Mouse (Mus musculus): ENCODE measurements around the gene Sbpl.

The Sbpl gene

DNA sequence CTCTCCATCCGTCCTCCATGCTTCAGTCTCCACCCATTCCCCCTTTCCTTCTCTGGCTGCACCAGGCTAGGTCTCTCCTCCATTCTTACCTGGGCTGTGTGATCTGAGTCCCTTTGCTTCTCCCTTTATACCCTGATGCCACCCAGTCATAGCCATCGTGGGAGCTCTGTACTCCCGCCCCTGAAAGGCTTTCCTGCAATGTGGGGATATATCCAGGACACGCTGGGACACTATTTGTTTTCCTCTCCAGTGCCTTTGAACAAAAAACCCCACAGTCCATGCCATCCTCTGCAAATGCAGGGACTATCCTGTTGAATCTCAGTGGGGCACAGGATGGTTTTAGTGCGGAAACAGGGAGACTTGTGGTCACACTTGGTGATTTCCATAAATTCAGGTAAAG is at the start of gene Sbpl:
Sbpl (minus strand) TSS at position 101 of the 400 bp plus-strand sequence.
- DNase-seq (ENCODE audit: low spot score), result no peak

- no peak for DNase-seq (ENCODE audit: low spot score)
Observed at GRCm38 (mm10) chr17:24004071-24004665, 49.1 kb upstream of the Sbpl start.

- no peak for DNase-seq (ENCODE audit: low spot score)
Observed at GRCm38 (mm10) chr17:24000404-24000803, 45.3 kb upstream of the Sbpl start.

DNA sequence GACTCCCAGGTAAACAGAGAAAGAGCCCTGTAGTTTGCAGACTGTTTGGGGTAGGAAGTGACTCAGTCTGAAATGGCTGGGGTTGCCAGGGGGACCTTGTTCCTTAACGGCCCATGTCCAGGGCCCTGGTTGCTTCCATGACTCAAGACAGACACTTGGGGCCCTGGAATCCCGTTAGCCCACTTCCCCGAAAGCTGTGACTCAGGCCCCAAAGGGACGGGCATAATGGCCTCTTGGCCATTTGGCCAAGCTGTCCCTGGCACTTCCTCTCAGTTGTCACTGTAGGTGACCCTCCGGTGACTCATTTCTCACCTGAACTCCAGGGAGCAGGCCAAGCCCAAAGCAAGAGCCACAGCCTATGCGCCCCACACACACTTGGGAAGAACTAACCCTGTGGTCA is 43.3 kb upstream of the Sbpl start:
- no peak for DNase-seq (ENCODE audit: low spot score)

GRCm38 (mm10) chr17:23997901-23998300 is 42.8 kb upstream of the Sbpl start, which contains the start of gene Prss22:
Gene Prss22, minus strand, starts transcription at chr17:23998100.
- peak; percentile 24 for DNase-seq (ENCODE audit: low spot score)

DNA sequence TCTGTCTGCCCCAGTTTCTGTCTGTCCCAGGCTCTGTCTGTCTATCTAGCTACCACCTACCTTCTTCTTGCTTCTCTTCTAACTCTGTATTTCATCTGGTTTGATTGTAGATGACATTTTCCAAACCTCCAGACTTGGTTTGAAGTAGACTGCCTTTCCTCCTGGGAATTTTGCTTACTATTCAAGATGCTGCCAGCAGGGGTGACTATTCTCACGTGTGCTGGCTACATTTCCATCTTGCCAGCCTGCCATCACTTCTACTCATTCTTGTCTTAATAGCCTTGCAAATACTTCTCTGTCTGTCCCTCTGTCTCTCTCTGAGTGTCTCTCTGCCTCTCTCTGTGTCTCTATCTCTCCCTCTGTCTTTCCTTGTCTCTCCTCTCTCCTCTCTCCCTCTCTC is 40.3 kb upstream of the Sbpl start:
- no peak for DNase-seq (ENCODE audit: low spot score)

DNA sequence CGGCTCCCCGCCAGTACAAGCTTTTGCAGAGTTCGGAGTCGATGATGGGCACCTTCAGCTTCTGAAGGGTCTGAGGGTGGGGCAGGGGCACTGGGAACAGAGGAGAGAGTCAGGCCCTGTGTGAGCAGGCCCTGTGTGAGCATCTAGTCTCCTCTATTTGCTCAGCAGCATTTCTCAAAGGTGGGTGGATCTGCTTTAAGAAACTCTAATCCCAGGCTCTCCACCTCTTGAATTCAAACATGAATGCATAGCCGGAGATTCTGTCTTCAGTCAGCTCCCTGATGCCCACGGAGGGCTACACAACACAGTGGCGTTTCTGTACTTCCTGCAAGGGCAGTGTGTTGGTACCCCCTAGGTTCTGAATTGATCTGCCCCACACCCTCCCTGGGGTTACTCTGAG is 39.6 kb upstream of the Sbpl start:
- no peak for DNase-seq (ENCODE audit: low spot score)

GRCm38 (mm10) chr17:23993559-23994428 is 38.7 kb upstream of the Sbpl start:
- DNase-seq (ENCODE audit: low spot score), result peak; percentile 79

GRCm38 (mm10) chr17:23992789-23993553 is 37.9 kb upstream of the Sbpl start:
- no peak for DNase-seq (ENCODE audit: low spot score)

- DNase-seq (ENCODE audit: low spot score), result no peak
Observed at GRCm38 (mm10) chr17:23989802-23990201, 34.7 kb upstream of the Sbpl start.

GRCm38 (mm10) chr17:23984989-23985388 is 29.9 kb upstream of the Sbpl start:
- DNase-seq (ENCODE audit: low spot score), result no peak

DNA sequence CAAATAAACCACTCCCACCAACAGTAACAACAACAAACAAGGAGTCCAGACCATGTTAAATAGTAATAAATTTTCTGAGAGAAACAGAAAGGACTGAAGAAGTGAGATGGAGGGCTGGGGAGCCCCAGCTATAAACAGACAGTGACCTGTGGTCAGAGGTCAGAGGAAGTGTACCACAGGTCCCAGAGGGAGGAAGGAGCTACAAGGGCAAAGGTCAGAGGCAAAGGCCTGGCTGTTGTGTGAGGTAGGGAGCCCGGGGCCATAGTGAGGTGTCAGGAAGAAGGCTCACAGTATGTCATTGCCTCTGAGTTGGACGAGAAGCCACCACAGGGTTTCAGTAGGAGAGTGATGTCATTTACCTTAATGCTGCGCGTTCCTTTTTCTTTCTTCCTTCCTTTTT is 27.8 kb upstream of the Sbpl start:
- DNase-seq (ENCODE audit: low spot score), result no peak

GRCm38 (mm10) chr17:23980297-23980909 is 25.3 kb upstream of the Sbpl start, which contains the start of gene Prss30:
Gene Prss30, minus strand, starts transcription at chr17:23980566.
- no peak for DNase-seq (ENCODE audit: low spot score)

- no peak for DNase-seq (ENCODE audit: low spot score)
Observed at GRCm38 (mm10) chr17:23979471-23979870, 24.4 kb upstream of the Sbpl start.

GRCm38 (mm10) chr17:23976665-23977064 is 21.6 kb upstream of the Sbpl start:
- no peak for DNase-seq (ENCODE audit: low spot score)

DNA sequence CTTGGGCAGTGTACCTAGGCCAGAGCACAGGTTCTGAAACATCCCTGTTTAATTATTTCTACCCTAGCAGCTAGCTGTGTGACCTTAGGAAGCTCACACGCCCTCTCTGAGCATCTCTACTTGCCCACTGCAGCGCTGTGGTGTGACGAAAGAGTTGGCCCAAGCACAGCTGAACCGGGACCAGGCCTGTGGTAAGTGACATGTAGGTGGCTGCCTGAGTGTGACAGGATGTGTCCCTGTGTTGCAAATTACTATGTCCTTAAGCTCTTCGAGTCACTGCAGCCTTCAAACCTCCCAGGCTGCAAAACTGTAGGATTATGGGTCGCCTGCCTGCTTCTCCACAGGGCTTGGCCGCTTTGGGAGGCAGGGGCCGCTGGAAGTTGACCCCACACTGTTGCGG is 16.2 kb upstream of the Sbpl start:
- no peak for DNase-seq (ENCODE audit: low spot score)

DNA sequence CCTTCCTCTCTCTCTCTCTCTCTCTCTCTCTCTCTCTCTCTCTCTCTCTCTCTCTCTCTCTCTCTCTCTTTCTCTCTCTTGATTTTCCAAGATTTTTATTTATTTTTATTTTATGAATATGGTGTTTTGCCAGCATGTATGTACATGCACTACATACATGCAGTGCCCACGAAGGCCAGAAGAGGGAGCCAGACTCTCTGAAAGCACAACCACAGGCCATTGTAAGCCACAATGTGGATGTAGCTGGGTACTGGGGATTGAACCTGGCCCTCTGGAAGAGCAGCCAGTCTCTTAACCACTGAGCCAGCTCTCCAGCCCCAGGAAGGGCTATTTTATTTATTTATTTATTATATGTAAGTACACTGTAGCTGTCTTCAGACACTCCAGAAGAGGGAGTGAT is 14.2 kb upstream of the Sbpl start:
- peak; percentile 58 for DNase-seq (ENCODE audit: low spot score)

DNA sequence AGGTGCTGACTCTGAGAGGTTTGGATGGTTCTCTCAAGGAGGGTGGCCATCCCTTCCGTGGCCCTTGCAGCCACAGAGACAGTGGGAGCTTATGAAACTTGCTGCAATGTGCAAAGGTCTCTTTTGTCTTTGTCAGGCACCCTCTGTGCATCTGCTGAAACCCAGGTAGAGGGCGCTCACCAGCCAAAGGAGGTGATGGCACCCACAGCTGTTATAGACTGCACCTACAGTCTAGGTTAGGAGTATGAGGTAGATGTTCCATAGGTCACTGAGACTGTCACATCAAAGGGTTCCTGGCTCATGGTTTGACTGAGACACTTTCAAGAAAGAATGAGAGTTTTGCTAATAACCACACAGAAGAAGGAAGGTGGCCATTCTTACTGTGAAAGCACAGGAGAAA is 13.7 kb upstream of the Sbpl start:
- DNase-seq (ENCODE audit: low spot score), result no peak

DNA sequence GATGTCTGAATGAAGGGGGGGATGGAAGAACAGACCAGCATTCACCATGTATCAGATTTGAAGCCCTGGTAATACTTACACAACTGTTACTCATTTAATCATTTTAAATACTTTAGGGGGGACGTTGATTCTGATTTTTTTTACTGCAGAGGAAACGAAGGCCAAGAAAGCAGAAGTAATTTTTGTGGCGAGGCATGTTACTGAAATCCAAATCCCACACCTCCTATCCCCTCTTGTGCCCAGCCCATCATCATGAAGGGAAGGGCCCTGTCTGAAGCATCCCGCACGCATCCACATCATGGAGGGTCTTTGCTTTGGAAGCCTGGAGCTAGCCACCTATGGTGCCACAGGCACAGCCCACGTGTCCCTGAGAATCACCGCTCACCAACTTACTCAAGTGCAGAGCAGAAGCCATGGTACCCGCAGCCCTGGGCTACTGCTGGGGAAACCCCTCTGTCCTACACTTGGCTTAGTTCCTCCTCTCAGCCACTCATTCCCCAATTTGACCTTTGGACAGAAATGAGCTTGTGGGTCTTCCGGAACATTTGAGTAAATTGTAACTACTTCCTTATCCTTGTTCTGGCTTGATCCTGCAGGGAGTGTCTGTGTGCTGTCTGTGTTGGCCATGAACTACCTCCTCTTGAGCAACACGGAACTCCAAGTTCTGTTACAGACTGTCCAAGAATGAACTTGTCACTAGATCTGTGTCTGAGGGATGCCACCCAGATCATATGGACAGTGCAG is 11.8 kb upstream of the Sbpl start:
- no peak for DNase-seq (ENCODE audit: low spot score)

DNA sequence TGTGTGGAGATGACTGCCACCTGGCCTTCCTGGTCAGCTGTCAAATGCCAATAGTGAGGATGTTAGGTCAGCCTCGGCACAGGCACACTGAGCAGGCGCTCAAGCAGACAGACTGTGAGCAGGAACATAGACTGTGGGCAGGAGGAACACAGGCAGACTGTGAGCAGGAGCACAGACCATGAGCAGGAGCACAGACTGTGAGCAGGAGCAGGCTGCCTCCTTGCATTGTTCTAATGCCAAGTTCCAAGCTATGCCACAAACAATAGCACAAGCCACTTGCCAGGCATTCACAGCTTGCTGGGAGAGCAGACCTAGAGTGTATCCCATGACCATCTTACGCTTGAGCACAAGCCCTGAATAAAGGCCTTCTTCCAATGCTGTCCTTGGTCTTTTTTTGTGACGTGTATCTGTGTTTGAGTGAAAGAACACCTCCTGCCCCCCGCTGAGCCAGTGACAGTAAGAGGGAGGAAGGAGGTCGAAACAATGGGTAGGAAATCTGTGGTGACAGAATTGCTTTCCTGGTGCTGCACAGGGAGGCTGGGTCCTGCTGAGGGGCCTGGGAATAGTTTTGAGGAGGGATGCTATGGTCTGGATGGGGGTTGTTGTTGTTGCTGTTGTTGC is 10.8 kb upstream of the Sbpl start:
- no peak for DNase-seq (ENCODE audit: low spot score)

GRCm38 (mm10) chr17:23961573-23962122 is 6.6 kb upstream of the Sbpl start:
- DNase-seq (ENCODE audit: low spot score), result no peak
